Mouse (Mus musculus) heart, adult 2 months (tissue): ENCODE measurements around the gene Frmd5. TPM values are rescaled to one million over a fixed set of nuclear protein-coding genes. Genes with fewer than 3 reads are reported as not detected.

Experiments
- DNase-seq, 2 experiments: peaks; one replicate each; pipeline ENCODE4 v3.0.0; 2021
- H3K27ac ChIP-seq: fragments of 200-600 bp; 2 replicates; pipeline ENCODE4 v1.8.1; 2022
- H3K27me3 ChIP-seq: fragments of 200-500 bp; 2 replicates; pipeline ENCODE4 v1.6.1; 2012; ENCODE audit warnings: mild to moderate bottlenecking, low read length, inconsistent platforms, mixed read lengths; ENCODE audit not compliant: control insufficient read depth, insufficient read depth
- H3K36me3 ChIP-seq: fragments of 200-500 bp; 2 replicates; pipeline ENCODE4 v1.6.1; 2012; ENCODE audit warnings: low read length, inconsistent platforms; ENCODE audit not compliant: control insufficient read depth, insufficient read depth
- H3K4me1 ChIP-seq: fragments of 200-500 bp; 2 replicates; pipeline ENCODE4 v1.6.1; 2011; ENCODE audit warnings: low read length; ENCODE audit not compliant: control insufficient read depth, insufficient read depth
- H3K4me3 ChIP-seq: fragments of 200-600 bp; 2 replicates; pipeline ENCODE4 v1.8.1; 2022
- H3K79me2 ChIP-seq: fragments of 200-500 bp; replicated peaks from 2 replicates; pipeline ENCODE4 v1.6.1; 2012; ENCODE audit warnings: mild to moderate bottlenecking, inconsistent platforms, low read length, moderate library complexity, mixed read lengths; ENCODE audit not compliant: control insufficient read depth, insufficient read depth
- H3K9ac ChIP-seq: fragments of 200-500 bp; 2 replicates; pipeline ENCODE4 v1.6.1; 2012; ENCODE audit warnings: low read depth, mild to moderate bottlenecking, control low read depth, inconsistent platforms, low read length, mixed read lengths
- CTCF ChIP-seq: fragments of 200-600 bp; IDR thresholded peaks from 2 replicates; pipeline ENCODE4 v1.8.1; 2022; ENCODE audit warnings: antibody characterized with exemption, mild to moderate bottlenecking, moderate library complexity
- EP300 ChIP-seq: fragments of 200-500 bp; IDR thresholded peaks from 2 replicates; pipeline ENCODE4 v1.6.1; 2011; ENCODE audit warnings: low read depth, low read length, control low read depth; ENCODE audit not compliant: insufficient read depth
- POLR2A ChIP-seq: fragments of 200-500 bp; IDR thresholded peaks from 2 replicates; pipeline ENCODE4 v1.6.1; 2011; ENCODE audit warnings: mild to moderate bottlenecking, low read depth, low read length, control low read depth; ENCODE audit not compliant: insufficient read depth
- whole genome bisulfite sequencing: fragments of 180-500 bp; shearing (Covaris S2); methylation state at CpG from one replicate; pipeline ENCODE4 v1.1.7; 2018; 5-methylcytosine and 5-hydroxymethylcytosine counted together
- intact Hi-C: fragments of 180-260 bp; cut with DNase I; formaldehyde crosslinking; loops from one replicate; pipeline ENCODE4 v1.15.1; 2025
- polyA plus RNA-seq: library from polyadenylated mRNA; depleted of rRNA; stranded (reverse); fragments of >200 nt; gene quantifications from 2 replicates; pipeline ENCODE4 v1.2.3, GENCODE M21; 2012
- total RNA-seq, 2 experiments: library from RNA; stranded (reverse); gene quantifications; 2 replicates each; pipeline ENCODE4 v1.2.3; 2021

Frmd5 gene
- total and polyA plus RNA-seq, 3 experiments = 124 to 245 (median 197) TPM

DNA sequence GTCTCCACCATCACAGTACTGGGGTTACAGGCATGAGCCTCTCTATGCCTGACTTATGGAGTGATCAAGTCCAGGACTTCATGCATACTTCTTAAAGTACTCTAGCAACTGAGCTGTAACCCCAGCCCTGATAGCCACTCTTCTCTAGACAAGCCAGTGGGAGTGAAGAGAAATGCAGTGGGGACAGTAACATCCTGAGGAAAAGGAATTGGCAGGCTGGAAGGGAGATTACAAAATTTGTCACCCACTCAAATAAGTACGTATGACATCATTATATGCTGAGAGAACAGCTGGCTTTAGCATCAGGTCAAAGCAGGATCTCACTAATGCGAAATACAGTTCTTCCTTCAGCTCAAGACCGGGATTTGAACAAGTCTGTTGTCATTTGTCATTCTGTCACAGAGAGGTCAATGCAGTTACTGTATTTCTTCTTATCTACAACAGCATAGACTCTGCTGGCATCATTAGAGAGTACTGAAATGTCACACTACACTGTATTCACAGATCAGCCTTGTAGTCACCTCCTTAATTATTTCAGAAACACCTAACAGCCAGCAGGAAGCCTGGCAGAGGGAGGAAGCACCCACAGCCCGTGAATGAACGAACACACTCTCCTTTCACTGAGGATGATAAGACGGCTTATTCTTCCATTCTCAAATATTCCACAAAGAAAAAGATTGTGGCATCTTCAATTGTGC, 129.8 kb downstream of the Frmd5 start:
- Histone ChIP-seq H3K4me1 (peaks cover 2% of the 10 kb centered on the region), H3K9ac (no peak overlapping the region), H3K27me3 (no peaks in the 10 kb centered on the region), H3K36me3 (peaks cover 2% of the 10 kb centered on the region; the same call in 1 of the 2 replicates), H3K4me3 (no peak overlapping the region), H3K27ac (no peak overlapping the region), H3K79me2 (no peaks in the 10 kb centered on the region)
- WGBS = 14% methylated on average over 6 of the region's 6 CpGs
- no peak for TF ChIP-seq POLR2A
- TF ChIP-seq EP300 = no peak
- no peak for TF ChIP-seq CTCF
- DNase-seq = no peak
- intact Hi-C loops = loop anchor here (5.0 kb wide), 2 partner anchors 90 to 155 kb away; no protein-coding TSS in a partner anchor

GRCm38 (mm10) chr2:121675895-121676294, 131.0 kb downstream of the Frmd5 start:
- Histone ChIP-seq H3K27me3 (no peaks in the 10 kb centered on the region), H3K4me3 (no peak overlapping the region), H3K36me3 (peaks cover 2% of the 10 kb centered on the region; the same call in 1 of the 2 replicates), H3K79me2 (no peaks in the 10 kb centered on the region), H3K27ac (no peak overlapping the region; the same call in 1 of the 2 replicates), H3K4me1 (peaks cover 2% of the 10 kb centered on the region), H3K9ac (no peak overlapping the region)
- TF ChIP-seq CTCF (no peak), POLR2A (no peak), EP300 (no peak)
- intact Hi-C loops = loop anchor here (2.0 to 5.0 kb wide), 3 partner anchors 89 to 156 kb away; no protein-coding TSS in a partner anchor
- 92% methylated on average over 5 of the region's 5 CpGs for WGBS
- no peak for DNase-seq

GRCm38 (mm10) chr2:121675136-121675535, 131.8 kb downstream of the Frmd5 start:
- peaks cover 2% of the 10 kb centered on the region for H3K4me1 ChIP-seq

GRCm38 (mm10) chr2:121674211-121674610, 132.7 kb downstream of the Frmd5 start:
- Histone ChIP-seq H3K79me2 (no peaks in the 10 kb centered on the region), H3K27ac (peak overlapping the region; percentile 52), H3K9ac (no peak overlapping the region), H3K4me3 (no peak overlapping the region), H3K4me1 (peaks cover 2% of the 10 kb centered on the region), H3K36me3 (peaks cover 2% of the 10 kb centered on the region; the same call in 1 of the 2 replicates), H3K27me3 (no peaks in the 10 kb centered on the region)
- 39% methylated on average over 8 of the region's 8 CpGs for WGBS
- TF ChIP-seq EP300 (peak; percentile 91), CTCF (no peak)
- intact Hi-C loops = loop anchor here (2.0 kb wide), 1 partner anchor 123 kb away; no protein-coding TSS in a partner anchor
- DNase-seq = peak in 1 of 2 experiments; percentile 61

More at GRCm38 (mm10) chr2:121675136-121675535, 131.8 kb downstream of the Frmd5 start:
- peak; percentile 27 to 35 for DNase-seq
- H3K27ac ChIP-seq = peak overlapping the region; percentile 31
- no peaks in the 10 kb centered on the region for H3K27me3 ChIP-seq
- intact Hi-C loops = loop anchor here (2.0 to 5.0 kb wide), 3 partner anchors 88 to 157 kb away; no protein-coding TSS in a partner anchor
- H3K4me3 ChIP-seq = no peak overlapping the region
- peaks cover 2% of the 10 kb centered on the region; the same call in 1 of the 2 replicates for H3K36me3 ChIP-seq
- no peak overlapping the region for H3K9ac ChIP-seq
- TF ChIP-seq POLR2A = no peak
- no peak for TF ChIP-seq CTCF
- no peak for TF ChIP-seq EP300
- WGBS = 76% methylated on average over 3 of the region's 3 CpGs
- no peaks in the 10 kb centered on the region for H3K79me2 ChIP-seq

DNA sequence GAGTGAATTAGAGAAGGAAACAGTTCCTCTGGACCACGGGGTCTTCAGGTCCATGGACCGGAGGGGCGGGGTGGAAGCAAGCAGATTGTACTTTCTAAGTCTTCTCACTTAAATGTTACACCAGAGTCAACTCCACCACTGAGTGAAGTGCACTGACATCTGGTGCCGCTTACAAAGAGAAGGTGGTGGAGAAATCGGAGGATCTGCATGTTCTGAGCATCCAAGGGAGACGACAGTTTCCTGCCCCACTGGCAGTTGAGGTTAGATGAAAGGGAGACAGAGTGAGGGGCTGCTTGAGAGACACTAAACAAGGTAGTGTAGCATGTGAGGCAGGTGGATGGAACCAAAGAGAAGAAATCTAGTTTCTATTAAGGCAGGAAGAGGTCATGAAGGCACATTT, 137.0 kb downstream of the Frmd5 start:
- no peaks in the 10 kb centered on the region for H3K27me3 ChIP-seq
- DNase-seq = no peak
- H3K27ac ChIP-seq = no peak overlapping the region
- no peaks in the 10 kb centered on the region for H3K4me1 ChIP-seq
- no peak for TF ChIP-seq POLR2A
- no peak for TF ChIP-seq EP300
- TF ChIP-seq CTCF = no peak
- H3K79me2 ChIP-seq = no peaks in the 10 kb centered on the region
- H3K36me3 ChIP-seq = peaks cover 2% of the 10 kb centered on the region; the same call in 1 of the 2 replicates
- H3K4me3 ChIP-seq = no peak overlapping the region
- intact Hi-C loops = no loop called here
- WGBS = 86% methylated on average over 6 of the region's 6 CpGs
- H3K9ac ChIP-seq = no peak overlapping the region

DNA sequence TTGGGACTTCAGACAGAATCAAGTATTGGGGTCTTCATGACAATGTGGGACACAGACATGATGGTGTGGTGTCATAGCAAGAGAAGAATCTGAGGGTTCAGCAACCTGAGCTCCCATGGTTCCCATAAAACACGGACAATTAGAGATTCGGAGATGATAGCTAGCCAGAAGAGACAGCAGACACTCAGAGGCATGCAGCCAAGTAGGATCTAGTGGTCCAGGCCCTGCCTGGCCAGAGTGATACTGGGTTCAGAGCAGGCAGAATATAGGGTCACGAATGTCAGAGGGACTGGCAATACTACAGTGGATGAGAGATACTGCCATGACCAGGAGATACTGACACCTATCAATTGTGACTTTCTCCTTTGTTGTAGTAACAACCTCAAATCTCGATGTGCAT, 138.6 kb downstream of the Frmd5 start:
- no peak for DNase-seq
- H3K27me3 ChIP-seq = no peaks in the 10 kb centered on the region
- no peak overlapping the region for H3K9ac ChIP-seq
- H3K27ac ChIP-seq = no peak overlapping the region
- H3K79me2 ChIP-seq = no peaks in the 10 kb centered on the region
- intact Hi-C loops = no loop called here
- no peaks in the 10 kb centered on the region for H3K36me3 ChIP-seq
- WGBS = 76% methylated on average over 4 of the region's 4 CpGs
- H3K4me1 ChIP-seq = no peaks in the 10 kb centered on the region
- no peak for TF ChIP-seq EP300
- no peak for TF ChIP-seq CTCF
- no peak for TF ChIP-seq POLR2A
- H3K4me3 ChIP-seq = no peak overlapping the region
